Mouse (Mus musculus): ENCODE measurements at regions not wholly inside any gene's neighbourhood (a gene's known extent, or its start where the extent isn't known, plus 50 kb on each side); places are given as distances from the start of the nearest gene placed in this dataset.
A peak's percentile ranks its signal among the peaks of the same experiment; 100 is the strongest.

- peaks cover 16% of the 10 kb centered on the region for H3K4me1 ChIP-seq
- H3K4me3 ChIP-seq (replicated peaks): no peak overlapping the region
- no peaks in the 10 kb centered on the region for H3K27me3 ChIP-seq
- 25% methylated on average over 7 of the region's 7 CpGs for WGBS
- peak; percentile 87 for ATAC-seq (ENCODE audit: low FRiP score)
- no peaks in the 10 kb centered on the region for H3K36me3 ChIP-seq (replicated peaks)
- H3K9ac ChIP-seq: no peak overlapping the region
- no peaks in the 10 kb centered on the region for H3K9me3 ChIP-seq
- H3K4me2 ChIP-seq: no peak overlapping the region
- peak overlapping the region; percentile 61 for H3K27ac ChIP-seq
Measured at GRCm38 (mm10) chr10:40998330-40998729, 73.8 kb downstream of the Gpr6 start.

- Histone ChIP-seq H3K4me3 (replicated peaks) (no peak overlapping the region), H3K36me3 (replicated peaks) (no peaks in the 10 kb centered on the region), H3K4me2 (no peak overlapping the region), H3K9me3 (no peaks in the 10 kb centered on the region), H3K27me3 (no peaks in the 10 kb centered on the region), H3K4me1 (peaks cover 16% of the 10 kb centered on the region), H3K27ac (no peak overlapping the region), H3K9ac (no peak overlapping the region)
- WGBS: 61% methylated on average over 5 of the region's 5 CpGs
- ATAC-seq (ENCODE audit: low FRiP score): no peak
Measured at GRCm38 (mm10) chr10:40997606-40998005, 74.5 kb downstream of the Gpr6 start.

All from forebrain, embryonic 12.5 days (tissue).